Mouse (Mus musculus) yolk sac, embryonic 10.5 days (tissue): ENCODE measurements around the gene Sertad2.

Experiments used
- DNase-seq: peaks from one replicate; pipeline ENCODE4 v3.0.0-alpha.2; 2017; ENCODE audit warnings: low spot score

The Sertad2 gene

DNA sequence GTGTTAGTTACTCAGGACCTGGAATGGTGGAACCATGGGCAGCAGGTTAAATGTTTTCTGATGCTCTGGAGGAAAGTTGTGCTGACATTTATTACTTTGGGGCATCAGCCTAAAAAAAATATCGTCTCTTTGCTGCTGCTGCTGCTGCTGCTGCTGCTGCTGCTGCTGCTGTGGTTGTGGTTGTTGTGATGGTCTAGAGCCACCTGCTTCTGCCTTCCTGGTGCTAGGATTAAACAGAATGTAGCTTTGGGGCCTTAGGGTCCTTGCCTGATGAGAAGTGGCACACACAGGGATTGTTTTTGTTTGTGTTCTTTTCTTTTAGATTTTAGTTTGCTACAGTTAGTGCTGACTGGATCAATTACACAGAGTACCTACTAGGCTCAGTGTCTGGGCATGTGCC, 101.1 kb downstream of the Sertad2 start:
- DNase-seq, result no peak

DNA sequence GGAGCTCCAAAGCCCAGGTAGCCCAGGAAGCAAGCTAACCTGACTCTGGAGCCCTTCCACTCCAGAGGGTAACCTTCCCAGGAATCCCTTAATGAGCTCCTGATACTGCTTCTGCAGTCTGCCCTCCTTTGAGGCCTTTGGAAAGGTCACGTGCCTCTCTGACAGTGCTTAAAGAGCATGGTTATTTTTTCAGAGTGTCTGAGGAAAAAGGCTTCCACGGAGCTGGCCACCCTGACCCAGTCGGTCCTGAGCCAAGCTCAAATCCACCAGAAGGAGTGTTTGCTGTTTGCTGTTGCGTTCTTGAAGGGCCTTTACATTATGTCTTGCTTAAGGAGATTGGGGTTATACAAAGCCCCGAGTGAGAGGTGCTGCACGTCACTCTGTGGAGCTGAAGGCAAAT, 101.8 kb downstream of the Sertad2 start:
- DNase-seq, result no peak

DNA sequence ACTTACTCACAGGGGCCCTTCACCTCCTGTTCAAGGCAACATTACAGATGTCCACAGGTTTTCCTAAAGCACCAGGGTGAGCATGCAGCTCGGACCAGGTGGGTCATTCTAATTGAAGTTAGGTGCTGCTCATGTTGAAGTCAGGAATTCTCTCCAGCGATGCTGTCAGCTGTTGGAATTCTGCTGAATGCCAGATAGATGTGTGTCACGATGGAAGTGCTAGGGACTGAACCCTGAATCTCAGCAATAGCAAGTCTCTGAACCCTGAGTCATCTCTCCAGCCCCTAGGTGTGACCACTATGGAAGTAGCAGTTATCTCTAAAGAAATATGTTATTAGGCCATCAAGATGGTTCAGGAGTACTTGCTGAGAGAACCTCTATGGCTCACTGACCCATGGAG, 102.5 kb downstream of the Sertad2 start:
- no peak for DNase-seq

DNA sequence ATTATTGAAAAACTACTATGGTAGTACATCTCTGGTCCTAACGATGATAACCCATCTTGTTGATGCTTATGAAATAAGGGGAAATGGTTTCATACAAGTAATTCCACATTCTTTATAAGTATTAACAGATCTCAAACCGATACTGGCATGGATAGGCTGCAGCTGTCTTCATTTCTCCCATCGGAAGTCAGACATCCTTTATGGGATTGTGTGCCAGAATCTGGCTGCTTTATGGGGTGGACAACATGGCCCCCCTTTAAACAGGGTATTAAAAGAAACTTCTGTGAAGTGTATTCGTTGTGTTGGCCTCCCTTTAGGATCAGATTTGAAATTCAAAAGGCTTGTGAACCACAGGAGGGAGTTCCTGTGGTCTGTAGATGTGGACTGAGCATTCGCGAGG, 103.1 kb downstream of the Sertad2 start:
- DNase-seq, result no peak

DNA sequence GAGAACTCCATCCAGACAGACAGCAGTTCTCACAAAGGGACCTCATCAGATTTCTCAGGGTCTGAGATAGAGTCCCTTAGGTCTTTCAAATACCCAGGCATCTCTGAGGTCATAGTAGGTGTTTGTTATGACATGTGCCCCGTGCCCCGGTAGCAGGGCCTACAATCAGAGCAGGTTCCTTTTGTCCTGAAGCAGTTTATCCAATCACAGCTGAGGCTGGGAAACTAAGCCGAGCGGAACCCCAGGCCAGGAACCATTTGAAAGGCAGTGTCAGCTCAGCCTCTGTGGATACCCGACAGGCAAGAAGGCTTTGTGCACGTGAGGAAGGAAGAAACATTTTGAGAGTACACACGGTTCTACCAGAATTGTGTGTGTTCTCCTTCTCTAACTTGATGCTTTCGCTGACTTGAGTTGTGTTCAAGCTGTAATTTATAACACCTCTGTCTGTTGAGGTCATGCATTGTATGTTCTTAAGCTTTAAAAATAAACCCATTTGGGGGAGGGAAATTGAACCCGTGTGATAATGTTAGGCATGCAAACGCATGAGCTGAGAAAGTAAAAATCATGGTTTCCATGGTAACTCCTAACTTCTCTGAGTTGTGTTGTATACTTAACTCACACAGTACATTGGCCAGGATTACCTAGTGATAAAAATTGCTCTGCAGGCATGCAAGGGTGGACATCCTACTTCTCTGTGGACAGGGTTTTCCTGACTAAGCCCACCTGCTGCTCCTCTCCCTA, 104.1 kb downstream of the Sertad2 start:
- no peak for DNase-seq

DNA sequence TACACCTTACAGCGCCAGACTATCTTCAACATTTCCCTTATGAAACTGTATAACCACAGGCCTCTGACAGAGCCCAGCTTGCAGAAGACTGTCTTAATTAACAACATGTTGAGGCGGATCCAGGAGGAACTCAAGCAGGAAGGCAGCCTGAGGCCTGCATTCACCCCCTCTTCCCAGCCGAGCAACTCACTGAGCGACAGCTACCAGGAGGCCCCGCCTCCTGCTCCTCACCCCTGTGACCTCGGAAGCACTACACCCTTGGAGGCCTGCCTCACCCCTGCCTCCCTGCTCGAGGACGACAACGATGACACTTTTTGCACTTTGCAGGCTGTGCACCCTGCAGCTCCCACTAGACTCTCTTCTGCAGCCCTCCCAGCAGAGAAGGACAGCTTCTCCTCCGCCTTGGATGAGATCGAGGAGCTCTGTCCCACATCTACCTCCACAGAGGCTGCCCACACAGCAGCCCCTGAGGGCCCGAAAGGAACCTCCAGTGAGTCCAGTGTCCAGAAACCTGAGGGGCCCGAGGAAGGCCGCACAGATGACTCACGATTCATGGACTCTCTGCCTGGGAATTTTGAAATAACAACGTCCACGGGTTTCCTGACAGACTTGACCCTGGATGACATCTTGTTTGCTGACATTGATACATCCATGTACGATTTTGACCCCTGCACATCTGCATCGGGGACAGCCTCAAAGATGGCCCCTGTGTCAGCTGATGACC, 105.0 kb downstream of the Sertad2 start:
- DNase-seq, result no peak

DNA sequence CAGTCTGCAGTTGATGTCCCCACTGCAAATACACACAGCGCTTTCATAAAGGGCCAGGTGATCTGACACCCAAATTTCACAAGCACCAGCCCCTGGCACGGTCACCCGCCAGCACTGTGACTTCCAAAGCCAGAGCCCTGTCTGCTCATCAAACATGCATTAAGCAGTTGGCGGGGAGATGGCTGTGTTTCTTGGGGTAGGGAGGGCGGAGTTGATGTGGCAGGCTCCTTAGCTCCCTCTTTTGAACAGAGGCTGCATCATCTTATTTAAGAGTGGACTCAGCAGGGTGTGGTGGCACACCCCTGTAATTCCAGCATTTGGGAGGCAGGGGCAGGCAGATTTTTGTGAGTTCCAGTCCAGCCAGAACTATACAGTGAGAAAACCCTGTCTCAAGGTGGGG, 106.4 kb downstream of the Sertad2 start:
- no peak for DNase-seq

DNA sequence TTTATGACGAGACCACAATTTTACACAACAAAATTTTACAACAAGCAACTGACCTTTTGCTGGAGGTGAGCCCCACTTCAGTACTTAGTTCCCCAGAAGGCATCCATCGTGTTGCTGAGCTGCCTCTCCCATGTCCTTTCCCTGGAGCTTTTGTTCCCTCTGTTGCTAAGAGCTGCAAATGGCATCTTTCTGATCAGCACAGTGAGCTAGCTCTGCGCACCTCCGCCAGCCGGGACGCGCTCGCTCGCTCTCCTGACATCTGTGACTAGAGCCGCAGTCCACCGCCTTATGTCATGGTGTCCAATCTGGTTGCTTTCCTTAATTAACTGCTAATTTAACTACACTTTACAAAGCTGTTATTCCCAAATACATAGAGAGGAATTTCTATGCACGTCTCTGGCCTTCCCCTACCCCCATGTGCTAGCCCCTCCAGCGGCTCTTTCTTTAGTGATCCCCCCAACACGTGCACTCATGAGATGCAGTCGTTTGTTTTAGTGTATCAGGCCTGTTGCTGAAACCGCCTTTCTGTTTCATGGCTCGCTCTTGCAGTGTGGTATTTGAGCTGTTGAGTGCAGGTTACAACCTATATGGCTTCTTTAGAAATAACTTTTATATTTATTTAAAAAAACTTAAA, 107.1 kb downstream of the Sertad2 start:
- DNase-seq, result no peak

DNA sequence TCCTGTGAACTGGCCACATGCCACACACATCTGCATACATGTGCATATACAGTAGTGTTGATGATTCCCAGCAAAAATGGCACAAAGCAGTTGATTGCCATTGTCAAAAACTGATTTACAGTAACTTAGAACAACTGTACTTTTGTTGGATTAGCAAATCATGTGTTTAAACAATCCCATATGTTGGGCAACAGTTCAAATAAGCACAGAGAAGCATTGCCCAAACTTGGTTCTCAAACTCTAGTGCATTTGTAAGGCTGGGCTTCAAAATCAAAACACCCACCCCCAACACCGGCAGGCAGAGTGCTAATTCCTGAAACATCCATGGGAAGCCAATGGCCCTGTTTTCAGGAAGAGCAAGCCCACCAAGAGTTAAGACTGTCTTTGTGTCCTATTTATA, 108.1 kb downstream of the Sertad2 start:
- DNase-seq, result no peak

DNA sequence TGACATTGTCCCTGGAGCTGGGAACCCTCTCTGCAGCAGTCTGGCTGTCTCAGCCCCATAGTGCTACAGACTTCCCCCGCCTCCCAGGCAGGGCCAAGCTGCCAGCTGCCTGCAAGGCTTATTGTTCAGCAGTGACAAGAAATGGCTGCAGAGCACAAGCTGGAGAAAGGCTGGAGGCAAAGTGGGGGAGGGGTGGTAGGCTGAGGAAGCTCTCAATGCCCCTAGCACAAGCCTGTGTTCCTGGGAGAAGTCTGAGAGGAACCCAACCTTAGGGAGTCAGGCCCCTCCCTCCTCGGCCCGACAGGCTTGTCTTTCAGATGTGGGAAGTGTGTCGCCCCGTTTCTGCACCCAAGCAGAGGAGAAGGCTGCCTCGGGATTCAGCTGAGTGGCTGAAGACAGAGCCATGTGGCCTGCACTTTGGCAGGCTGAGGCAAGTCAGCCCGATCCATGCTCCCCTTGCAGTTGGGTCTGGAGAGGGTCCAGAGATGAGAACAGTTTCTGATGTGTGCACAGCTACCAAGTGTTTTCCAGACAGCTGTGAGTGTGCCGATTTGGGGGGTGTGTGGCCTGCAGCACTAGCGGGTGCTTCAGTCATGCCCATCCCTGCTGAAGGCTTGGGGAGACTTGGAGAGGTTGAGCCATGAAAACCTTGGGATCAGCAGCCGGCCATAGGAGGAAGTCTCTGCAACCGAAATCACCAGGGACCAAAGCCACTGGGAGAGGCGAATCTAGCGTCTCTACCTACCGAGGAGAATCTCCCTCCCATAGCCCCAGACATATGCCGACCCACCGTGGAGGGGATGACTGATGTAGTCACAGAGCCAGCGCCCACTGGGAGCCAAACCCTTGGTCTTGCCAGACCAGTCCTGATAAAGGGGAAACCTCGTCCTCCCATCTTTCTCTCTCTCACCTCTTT, 113.0 kb downstream of the Sertad2 start:
- DNase-seq, result peak; percentile 58

DNA sequence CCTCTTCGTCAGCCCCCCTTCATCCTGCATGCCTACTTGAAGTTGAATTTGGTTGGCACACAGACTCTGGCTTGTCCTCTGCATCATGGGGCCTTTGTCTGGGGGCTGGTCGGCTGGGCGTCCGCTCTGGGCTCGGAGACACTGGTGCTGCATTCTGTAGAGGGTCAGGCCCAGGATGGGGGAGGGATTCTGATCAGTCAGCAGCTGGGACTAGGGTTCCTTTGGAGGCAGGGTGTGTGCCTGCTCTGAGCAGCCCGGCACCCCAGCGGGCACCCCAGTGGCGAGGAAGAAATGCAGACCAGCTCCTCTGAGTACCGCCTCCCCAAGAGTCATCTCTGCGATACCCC, 113.6 kb downstream of the Sertad2 start:
- DNase-seq, result no peak

DNA sequence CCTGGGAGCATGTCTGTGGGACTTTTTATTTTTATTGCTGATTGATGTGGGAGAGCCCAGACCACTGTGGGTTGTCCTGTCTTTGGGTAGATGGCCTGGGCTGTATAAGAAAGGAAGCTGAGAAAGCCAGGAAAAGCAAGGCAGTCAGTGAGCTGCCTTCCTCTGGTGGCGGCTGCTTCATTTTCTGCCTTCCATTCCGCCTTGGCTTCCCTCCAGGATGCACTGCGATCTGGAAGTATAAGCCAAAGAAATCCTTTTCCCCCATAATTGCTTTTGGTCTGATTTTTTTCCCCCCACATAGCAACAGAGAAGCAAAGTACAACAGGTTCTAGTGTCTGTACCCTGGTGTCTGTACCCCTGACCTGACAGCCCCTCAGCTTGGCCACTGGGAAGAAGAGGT, 116.0 kb downstream of the Sertad2 start:
- DNase-seq, result no peak

DNA sequence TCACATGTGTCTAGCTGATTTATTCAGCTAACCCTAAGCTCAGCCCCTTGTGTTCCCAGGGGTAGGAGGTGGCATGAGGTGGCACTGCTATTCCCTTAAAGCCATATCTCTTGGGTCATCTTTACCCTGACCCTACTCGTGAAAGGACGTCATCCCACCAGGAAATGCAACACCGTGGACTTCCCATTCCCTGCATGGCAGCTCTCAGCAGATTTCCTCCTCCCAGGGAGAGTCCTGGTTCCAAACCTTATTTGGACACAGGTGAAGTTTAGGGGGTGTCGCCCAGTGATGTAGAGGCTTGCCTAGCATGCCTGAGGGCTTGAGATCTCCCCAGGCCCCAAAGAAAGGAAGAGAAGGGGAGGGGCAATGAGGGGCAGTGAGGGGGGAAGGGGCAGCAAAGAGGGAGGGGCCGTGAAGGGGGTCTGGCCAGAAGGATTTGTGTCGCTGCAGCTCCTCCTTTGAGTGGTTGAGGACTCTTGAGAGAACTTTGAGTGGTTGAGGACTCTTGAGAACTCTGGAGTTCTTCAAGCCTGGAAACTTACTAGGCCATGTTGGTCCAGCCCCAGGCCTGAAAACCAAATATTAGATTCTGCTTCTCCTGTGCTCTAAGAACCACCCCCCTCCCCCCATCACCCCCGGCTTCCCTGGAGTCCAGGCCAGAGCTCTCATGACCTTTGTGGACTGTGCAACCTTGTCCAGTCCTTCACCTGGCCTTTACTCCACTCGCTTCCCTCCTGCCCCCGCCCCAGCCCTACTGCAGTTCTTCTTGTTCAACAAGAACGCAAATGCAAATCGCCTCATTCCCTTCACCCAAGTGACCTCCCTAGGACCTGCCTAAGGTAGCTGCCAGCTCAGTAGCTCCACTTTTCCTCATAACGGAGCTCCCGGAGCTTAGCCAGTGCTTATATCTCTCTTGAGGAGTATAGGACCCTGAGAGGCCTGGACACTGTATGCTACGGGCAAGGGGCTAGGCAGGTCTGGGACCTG, 117.4 kb downstream of the Sertad2 start:
- DNase-seq, result no peak

DNA sequence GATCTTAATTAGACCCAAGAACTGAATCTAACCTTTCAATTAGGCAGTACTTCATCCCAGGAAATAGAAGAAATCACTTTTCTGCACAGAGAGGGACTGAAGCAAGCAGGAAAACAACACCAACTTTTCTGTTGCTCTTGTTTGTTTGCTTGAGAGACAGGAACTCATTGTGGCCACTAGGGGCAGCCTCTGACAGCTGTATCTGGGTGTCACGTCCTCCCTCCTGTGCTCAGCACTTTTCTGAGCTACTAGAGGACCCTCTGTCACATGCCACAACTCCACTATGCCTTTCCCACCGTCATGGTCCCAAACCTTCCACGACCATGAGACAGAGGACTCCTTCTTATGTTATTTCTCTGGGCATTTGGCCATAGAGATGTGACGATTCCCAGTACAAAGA, 118.6 kb downstream of the Sertad2 start:
- no peak for DNase-seq

DNA sequence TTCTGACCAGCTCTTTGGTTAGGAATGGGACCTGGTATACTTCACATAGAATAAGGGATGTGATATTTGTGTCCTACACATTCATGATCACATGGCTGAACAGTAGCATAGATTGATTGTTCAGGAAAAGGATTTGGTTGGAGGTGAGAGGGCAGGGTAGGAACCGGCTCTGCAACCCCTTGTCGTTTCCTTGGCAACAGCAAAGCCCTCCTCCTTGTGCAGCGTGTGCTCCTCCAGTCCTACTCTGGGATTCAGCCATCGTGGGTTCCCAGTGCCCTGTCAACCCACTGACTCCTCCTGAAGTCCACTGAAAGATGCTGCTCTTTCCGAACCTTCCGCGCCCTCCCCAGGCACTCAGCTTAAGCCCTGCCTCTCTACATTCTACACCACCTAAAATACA, 119.8 kb downstream of the Sertad2 start:
- no peak for DNase-seq

DNA sequence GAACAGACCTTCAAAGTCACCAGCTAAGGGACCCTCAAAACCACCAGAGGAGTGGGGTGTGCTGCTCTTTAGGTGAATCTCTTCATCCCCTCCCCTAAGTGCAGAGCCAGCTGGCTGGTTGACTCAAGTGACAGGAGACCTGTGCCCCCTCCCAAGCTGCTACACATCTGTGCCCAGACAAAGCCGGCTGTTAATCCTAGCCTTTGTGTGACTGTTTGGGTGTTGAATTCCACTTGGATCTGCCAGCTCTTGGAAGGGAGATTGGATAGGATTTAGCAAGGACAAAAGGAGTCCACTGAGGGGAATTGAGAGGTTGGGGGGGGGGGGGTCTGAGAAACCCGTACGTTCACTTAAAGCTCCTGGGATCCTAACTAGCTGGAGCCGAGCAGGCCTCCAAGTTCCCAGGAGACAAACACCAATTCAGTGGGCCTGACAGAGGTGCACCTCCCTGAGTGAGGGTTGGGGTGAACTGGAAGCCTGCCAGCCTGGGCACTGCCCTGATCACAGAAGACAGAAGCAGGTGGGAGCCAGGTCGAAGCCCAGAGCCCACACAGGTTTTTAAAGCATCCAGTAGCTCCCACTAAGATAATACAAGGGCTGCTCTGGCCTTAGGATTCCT, 120.6 kb downstream of the Sertad2 start:
- DNase-seq, result no peak

DNA sequence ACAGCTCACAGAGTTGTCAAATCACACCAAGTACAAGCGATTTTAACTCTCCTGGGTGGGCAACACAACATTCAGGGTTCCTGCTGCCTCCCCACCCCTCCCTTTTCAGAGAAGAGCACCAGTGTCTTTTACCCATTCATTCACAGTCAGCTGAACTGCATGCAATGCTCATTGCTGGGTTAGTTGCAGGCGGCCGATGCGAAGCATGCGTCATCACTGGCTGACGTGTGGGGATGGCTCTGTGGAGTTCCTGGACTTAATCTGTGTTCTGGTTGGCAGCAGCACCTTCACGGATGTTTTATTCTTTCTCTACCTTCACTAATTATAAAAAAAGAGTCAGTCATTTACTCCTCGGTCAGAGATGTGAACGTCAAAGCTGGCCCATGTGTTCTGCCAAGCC, 121.8 kb downstream of the Sertad2 start:
- no peak for DNase-seq

DNA sequence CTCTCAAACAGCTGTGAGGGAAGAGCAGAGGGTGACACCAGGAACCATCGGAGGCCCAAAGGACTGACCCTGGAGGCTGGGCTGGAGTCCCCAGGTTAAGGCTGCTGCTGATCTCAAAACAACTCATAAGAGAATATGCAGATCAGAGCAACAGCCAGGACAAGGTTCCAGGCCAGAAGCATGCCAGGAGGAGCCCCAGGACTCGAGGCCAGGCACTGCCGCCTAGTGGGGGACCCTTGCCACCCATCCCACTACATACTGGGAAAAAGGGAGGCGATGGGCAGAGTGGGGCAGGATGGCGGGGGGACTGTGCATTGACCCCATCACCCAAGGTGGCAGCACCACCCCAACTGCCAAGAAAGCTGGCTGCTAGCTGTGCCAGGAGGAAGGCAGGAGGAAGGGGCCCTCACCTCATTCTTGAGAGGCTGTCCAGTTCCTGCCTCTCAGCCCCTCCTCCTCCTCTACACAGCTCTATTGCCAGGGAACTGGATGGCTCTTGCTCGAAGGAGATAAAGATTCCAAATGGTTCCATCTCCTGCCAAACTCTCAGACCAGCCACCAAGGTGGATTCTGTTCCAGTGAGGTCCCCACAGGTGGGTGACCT, 128.8 kb downstream of the Sertad2 start:
- DNase-seq, result no peak

DNA sequence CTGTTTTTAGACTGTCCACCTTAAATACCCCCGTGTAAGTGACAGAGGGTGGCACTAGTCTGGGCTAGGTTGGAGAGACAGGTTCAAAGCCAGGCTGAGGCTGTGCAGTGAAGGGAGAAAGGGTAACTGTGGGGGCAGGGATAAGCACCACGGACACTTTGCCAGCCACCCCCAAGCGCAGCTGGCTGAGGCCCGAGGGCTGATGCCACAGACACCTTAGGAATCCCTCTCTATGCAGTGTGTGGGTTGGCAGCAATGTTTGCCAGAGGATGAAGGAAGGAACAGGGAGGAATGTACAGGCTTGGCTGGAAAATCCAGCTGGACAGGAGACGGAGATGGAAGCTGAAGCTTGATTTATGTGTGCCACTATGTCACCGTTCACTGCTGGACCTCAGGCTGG, 129.5 kb downstream of the Sertad2 start:
- DNase-seq, result no peak

DNA sequence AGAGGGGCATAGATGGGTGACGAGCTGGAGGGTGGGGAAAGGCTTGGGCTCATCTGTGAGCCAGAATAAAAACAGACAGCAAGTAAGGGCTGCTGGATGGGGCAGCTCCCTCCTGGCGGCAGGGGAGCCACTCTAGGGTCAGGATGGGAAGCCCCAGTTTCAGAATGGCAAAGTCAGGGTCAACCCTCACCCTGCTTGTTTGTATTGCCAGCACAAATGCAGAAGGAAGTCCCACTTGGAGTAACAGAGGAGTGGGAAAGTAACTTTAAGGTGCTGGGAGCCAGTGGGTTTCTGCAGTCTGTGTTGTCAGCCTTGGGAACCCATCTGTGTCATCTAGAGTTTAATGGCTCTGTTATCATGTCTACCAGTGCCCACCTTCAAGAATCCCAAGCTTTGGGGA, 136.3 kb downstream of the Sertad2 start:
- DNase-seq, result no peak
